Mouse (Mus musculus) kidney, adult 8-10 months (tissue): ENCODE measurements around the gene Ifi27.
"Not testable (repeated sequence)": the region's sequence is repeated elsewhere in the genome, so short reads cannot be mapped to it uniquely, and the experiment has no call there.

Source experiments
- DNase-seq, 2 experiments: peaks; one replicate each; pipeline ENCODE4 v3.0.0; 2022

The Ifi27 gene

DNA sequence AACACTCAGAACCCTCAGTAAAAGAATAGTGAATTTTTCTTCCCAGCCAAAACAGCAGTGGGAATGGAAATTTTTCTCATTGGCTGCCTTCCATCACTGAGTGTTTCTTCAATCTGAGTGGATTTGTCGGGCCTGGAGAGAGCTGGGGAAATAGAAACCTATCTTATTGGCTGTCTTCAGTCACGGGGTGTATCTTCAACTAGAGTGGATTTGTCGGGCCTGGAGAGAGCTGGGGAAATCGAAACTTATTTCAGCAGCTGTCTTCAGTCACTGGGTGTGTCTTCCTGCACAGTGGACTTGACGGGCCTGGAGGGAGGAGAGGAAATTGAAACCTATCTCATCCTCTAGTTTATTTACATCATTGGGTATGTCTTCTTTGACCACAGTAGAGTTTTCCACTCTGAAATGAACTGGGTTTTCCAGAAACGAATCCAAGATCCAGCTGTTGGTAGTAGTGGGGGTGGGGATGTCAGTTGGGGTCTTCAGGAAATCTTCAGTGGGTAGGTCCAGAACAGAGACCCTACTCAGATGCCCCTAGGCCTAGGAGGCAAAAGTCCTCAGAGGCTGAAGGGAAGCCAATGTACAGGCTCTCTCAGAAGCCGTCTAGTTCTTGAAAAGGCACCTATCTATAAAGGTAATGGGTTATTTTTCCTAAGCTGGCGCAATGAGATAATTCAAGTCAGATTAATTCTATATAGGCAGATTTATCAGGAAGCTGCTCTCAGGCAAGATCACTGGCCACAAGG, at the start of gene Ifi27:
Gene Ifi27, plus strand, starts transcription at position 226 of the 746 bp plus-strand sequence.
- DNase-seq = peak; percentile 81 to 94

DNA sequence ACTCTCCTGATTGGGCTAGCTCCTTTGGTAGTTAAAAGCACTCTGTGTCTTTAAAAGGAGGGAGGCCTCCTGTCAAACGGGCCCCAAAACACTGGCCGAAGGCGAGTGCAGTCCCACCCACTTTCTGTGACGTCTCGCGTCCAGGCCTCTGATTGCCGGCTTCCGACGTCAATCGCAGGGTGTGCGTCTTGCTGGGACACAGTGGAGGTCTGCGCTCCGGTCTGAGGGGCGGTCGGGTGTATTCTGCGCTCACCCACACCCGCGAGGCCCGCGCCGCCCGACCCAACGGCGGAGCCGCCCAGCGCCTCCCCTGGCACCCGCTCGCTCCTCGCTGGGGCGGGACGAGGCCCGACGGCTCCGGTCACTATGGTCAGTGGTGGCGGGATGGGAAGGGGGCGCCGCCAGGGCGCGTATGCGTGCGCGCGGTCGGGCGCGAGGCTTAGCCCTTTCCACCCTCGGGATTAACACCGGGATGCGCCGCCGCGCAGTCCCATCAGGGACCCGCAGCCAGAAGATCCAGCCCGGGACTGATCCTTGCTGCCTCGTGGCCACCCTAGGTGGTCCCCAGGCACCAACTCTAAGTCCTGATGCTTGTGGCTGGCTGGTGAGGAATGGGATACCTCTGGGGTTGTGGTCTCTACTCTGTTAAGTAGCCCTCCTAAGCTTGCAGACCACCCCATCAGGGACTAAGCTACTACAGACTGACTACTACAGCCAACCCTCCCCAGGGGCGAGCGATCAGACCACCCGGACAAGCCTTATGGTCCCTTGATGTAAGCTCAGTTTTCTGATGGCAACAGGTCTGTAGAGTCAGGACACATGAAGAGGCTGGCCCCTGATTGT, 45.3 kb upstream of the Ifi27 start, which contains the start of gene Otub2:
Gene Otub2, plus strand, starts transcription at position 178 of the 843 bp plus-strand sequence.
- peak; percentile 97 for DNase-seq

DNA sequence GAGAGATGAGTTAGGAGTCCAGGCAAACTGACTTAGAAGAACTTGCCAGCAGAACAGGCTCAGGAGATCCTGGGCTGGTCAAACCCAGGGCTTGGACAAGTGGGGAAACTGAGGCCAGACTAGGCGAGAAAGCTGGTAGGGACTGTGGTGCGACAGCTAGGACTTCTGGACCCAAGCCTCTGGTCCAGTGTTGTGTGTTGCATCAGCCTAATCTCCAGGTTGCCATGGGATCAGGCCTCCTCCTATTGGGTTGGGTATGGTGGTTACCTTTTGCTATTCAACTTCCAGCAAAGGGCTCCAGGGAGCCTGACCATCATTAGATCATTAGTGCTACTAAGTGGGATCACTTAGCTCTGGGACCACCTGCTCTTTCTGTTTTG, 44.7 kb upstream of the Ifi27 start:
- DNase-seq = no peak

DNA sequence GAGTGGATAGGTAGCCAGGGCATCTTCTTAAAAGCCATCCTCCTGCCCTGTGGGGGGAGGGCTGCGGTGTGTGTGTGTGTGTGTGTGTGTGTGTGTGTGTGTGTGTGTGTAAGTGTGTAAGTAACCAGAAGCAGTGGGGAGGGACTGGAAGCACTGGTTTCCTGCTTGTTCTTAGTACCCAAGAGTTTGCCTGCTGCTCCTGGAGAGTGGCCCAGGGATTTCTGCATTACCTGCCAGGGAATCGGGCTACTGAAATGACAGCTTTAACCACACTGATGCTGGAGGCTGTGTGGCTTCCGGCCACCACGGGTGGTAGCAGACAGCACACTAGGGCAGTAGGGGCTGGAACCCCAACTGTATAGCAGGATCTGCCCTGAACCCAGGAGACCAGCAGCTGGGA, 44.0 kb upstream of the Ifi27 start:
- no peak for DNase-seq

DNA sequence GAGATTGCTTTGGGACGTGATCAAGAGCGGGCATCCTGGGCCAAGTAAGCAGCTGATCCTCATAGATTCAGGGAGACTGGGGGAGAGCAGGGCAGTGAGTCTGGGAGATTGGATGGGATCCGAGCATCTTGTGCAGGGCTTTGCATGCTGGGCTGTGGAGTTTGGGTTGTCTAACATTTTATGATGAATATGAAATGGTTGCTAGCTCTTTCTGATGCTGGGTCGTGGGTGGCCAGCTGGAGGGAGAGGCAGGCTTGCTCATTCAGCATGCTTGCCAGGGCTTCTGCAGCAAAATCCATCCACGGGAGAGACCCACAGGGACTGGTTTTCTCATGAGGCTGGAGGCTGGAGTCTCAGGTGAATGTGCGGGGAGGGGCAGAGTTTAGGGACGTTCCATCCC, 42.9 kb upstream of the Ifi27 start:
- DNase-seq = no peak

DNA sequence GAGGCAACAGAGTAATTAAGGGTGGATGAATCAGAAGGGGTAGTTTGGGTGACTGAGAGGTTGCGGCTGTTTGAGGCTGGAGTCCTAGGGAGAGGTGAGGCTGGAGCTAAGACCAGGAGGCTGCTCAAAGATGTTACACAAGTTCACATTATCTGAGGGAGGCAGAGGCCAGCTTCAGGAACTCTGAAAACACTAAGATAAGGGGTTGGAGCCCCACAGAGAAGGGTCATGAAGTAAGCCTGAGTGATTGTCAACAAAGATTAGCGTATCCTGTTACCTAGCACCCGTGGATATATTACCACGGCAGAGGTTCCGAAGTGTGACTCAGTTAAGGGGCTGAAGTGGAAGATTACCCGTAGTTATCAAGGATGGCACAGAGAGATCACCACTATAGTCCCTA, 40.5 kb upstream of the Ifi27 start:
- DNase-seq = no peak

DNA sequence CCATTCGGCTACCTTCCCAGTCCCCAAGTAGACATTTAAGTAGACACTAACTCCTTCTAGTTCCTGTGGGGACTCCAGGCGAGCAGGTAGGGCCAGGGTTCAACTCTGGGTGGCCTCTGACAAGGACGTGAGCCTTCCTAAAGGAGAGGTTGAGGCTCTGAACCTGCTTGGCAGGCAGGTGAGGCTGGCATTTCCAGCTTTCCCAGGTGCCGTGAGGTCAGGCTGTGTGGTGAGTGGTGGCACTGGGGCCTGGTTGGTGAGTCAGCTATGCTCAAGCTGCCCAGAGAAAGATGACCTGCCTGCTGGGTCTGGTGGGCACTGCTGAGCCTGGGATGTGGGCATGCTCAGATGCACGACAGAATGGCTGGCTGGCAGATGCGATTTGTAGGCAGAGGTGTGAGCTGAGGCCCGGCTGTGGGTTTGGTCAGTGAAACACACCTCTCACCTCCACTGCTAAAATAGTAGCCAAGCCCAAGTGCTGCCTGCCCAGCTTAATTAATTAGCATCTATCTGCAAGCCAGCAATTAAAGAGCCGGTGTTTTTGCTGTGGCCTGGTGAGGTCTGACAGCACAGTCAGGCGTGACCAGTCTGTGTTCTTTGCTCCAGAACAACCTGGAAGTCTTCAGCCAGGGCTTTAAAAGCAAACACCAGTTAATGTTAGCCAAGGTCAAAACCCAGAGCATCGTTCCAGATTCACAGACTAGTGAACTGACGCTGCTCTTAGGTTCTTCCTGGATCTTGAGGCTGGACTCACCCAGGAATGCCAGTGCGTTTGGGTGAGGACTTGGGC, 38.3 kb upstream of the Ifi27 start:
- DNase-seq = peak; percentile 56 to 68

DNA sequence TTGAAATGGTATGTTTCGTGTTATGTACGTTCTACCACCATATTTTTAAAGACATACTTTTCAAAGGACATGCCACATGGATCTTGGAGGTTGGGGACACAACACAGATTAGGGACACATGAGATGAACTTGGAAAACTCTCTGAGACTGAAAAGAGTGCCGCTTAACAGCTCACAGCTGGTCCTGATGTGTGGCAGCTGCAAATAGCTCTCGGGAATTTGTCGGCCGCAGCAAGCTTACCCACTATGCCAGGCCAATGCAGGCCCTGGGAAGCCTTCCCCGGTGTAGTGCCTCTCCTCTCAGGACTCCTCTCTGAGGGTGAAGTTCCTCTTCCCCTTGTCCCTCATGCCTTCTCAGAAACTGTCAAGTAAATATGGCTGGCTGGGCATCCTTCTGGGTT, 37.3 kb upstream of the Ifi27 start:
- no peak for DNase-seq

DNA sequence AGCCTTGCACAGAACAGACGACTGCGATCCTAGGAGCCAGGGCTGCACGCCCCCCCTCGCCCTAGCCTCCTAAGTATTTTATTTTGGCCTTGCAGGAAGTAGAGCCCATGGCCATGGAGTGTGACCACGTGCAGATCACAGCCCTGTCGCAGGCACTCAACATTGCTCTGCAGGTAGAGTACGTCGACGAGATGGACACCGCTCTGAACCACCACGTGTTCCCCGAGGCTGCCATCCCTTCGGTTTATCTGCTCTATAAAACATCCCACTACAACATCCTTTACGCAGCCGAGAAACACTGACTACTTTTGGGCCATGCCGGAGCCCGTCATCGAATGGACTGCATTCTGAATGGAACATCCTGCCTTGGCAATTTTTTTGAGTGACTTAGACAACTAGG, 29.9 kb upstream of the Ifi27 start:
- DNase-seq = no peak

DNA sequence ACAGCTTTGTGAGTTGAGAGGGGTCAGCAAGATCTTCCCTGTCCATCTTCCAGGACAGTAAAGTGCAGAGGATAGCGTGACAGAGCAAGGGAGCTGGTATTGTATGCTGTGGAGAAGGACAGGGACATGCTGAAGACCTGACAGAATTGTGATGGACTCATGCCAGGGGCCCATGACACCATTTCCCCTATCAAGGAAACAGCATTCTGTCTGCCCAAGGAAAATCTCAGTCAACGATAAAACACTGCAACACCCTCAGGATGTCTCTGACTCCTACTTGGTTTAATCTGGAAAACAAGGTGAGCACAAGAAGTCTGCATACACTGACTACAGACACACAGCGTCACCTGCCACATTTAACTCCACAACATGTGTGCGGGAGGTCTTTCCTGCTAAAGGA, 26.3 kb upstream of the Ifi27 start, which contains the start of gene 9330161L09Rik:
Gene 9330161L09Rik, minus strand, starts transcription at position 101 of the 400 bp plus-strand sequence.
- DNase-seq = no peak

DNA sequence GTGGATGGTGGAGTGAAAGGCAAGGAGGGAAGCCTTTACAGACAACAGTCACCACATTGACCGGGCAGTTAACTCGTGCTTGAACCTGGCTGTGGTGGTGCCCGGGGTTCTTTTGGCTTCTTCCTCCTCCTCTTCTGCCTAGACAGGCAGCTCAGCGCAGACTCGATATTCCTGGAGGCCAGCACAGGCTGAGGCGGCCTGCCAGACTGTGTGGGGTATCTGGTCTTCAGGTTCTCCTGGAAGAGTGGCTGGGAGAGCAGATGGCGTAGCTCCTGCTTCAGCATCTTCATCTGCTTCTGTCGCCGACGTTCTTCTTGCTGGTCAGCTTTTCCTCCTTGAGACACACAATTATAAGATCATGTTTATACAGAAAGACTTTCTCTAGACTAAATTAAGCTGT, 25.9 kb upstream of the Ifi27 start:
- no peak for DNase-seq

DNA sequence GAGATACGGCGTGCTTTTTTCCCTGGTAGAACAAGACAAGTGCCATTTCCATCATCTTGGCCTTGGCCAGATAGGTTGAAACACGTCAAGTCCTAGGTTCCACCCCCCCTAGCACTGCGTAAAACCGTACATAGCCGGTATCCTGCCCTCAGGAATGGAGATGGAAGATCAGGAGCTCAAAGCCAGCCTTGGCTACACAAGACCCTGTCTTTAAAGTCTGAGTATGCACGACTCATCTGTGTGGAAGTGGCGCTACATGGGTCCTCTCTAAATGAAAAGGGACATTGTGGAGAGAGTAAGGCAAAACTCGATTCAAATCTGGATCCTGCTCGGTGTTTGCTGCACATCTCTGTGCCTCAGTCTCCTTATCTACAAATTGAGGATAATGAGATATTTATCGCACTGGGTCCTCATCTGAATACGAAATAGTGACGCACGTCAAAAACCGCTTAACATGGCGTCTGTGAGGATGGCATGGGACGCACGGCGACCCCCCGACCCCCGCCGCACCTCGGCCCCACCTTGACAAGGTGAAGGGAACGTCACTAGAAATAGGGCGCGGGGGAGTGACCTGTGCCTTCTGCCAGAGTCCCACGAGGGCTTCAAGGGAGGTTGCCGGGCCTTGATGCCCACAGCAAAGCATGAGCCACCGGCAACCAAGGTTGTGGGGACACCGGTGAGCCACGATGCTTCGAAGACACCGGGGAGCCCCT, 8.8 kb upstream of the Ifi27 start:
- no peak for DNase-seq

DNA sequence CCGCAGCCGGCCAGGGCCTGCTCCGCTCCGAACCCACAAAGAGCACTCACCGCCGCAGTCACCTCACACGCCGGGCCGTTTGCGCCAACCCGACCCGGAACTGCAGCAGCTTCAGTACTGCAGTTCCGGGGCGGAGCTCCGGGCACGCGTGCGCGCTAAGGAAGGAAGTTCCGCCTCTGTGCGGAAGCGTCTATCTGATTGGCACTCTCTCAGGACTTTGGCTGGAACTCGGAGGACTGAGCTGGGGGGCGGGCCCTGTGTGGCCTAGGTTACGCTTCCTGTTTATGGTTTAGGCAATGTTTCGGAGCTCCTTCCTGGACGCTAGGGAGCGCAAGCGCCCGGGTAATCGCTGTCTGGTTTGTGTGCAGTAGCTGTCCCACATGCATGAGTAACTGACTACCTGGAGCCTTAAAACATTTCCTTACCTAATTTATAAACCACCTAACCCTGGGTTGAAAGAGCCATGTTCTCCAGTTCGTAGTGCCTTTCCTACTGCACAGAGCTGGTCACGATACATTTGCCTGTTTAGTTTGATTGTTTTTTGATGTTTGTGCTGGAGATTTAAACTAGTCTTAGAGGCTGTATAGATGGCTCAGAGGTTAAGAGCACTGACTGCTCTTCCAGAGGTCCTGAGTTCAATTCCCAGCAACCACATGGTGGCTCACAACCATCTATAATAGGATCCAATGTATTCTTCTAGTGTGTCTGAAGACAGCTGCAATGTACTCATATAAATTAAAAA, 8.1 kb upstream of the Ifi27 start, which contains the start of gene Ddx24:
Gene Ddx24, minus strand, starts transcription at position 102 of the 742 bp plus-strand sequence.
- DNase-seq = peak; percentile 99

DNA sequence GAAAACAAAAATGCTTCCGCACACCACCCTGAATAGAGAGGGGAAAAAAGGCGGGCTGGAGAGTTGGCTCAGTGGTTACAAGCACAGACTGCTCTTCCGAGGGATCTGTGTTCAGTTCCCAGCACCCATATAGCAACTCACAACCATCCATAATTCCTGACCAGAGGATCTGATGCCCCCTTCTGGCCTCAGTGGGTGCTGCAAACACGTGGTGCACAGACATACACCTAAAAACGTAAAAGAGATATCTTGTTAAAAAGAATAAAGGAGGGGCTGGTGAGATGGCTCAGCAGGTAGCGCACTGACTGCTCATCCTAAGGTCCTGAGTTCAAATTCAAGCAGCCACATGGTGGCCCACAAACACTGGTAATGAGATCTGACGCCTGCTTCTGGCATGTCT, 7.3 kb upstream of the Ifi27 start:
- DNase-seq = no peak

DNA sequence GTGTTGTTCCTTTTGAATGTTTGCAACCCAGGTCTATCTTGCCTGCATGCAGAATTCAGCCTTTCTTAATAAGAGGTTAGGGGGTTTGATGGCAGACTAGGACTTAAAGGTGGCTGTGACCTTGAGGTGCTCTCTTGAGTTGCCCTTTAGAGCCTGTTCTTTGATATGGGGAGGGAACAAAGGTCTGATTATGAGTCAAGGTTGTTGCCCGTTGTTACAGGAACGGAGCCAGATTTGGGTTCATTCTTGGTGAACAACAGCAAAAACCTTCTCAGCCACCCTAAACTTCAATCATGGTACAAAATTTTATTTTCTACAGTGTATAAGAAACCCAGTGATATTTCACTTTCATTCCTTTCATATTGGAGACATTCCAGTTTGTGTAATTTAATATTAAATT, 581 bp upstream of the Ifi27 start:
- no peak for DNase-seq

DNA sequence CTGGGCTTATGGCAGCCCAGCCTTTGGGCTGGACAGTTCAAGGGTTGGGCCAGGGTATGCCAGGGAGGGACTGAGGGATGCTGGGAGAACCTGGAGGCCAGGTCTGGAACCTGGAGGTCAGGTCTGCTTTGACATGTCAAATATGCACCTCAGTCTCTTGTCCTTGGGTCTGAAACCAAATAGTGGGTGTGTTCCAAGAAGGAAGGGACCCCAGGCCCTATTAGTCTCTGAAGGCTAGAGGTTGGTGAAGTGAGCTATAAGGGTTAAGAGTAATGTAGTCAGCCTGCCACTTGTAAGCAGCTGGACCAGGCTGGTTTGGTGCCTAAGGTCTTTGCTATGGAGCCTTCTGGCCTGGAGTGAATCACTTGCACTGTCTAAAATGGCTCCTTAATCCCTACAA, 850 bp downstream of the Ifi27 start:
- no peak for DNase-seq

DNA sequence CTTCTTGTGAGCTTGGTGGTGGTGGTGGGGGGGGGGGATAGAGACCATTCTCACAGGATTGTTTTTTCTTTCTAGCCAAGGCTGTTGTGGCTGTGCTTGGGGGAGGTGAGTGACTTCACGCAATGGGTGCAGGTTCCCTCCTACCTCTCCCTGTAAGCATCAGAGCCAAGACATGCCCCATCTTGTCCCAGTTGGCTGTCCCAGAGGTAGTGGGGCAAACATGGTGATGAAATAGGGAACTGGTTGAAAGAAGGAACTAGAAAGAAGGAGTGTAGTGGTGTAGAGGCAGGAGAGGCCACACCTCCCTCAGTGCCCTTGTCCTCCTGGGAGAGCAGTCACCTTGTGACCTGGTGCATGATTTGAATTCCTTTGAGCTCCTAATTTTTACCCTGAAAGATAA, 3.6 kb downstream of the Ifi27 start:
- DNase-seq = no peak

DNA sequence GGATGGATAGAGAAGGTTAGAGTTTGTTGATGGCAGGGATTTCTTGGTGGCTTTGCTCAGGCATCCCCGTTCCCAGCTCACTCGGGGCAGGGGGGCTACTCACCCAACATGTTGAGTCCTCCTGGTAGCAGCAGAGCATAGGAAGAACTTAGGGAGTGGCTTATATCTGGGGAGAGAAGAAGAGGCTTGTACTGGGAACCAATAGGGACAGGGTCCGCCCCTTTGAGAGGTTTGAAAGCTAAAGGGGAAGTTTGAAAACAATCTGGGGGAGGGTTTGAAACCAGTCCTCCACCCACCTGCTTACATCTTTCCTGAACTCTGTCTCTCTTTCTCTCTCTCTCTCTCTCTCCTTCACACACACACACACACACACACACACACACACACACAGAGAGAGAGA, 9.5 kb downstream of the Ifi27 start, which contains the start of gene Ifi27l2a:
Gene Ifi27l2a, minus strand, starts transcription at position 157 of the 400 bp plus-strand sequence.
- DNase-seq = no peak

DNA sequence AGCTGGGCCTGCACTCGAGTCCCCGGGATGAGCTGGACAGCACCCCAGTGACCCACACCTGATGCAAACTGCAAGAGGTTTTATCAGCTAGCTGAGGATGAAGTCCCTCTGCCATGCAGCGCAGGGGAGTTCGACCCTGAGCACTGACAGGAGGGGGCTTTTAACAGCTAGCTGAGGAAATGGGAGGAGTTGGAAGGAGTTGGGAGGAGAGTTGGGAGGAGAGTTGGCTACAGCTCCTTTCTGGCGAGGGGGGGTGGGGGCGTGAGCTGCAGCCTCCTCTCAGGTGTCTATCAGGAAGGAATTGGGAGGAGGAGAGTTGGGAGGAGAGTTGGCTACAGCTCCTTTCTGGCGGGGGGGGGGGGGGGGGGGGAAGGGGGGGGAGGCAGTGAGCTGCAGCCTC, 10.2 kb downstream of the Ifi27 start:
- not testable (repeated sequence) for DNase-seq

DNA sequence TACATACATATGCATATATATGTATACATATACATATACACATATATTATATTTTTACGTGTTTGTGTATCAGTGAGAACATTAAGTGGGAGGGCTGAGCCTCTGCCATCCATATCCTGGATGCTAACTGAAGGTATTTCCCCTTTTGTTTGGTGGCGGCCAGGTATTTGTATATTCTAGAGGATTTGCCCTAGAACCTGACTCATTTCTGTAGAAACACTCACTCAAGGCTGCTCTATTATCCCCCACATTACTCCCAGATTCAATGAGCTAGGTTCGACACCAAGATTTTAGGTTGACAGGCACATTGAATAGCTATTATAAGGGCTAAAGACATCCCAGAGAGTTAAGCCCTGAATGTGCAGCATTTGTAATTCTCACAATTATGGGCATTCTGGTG, 11.0 kb downstream of the Ifi27 start:
- DNase-seq = no peak

DNA sequence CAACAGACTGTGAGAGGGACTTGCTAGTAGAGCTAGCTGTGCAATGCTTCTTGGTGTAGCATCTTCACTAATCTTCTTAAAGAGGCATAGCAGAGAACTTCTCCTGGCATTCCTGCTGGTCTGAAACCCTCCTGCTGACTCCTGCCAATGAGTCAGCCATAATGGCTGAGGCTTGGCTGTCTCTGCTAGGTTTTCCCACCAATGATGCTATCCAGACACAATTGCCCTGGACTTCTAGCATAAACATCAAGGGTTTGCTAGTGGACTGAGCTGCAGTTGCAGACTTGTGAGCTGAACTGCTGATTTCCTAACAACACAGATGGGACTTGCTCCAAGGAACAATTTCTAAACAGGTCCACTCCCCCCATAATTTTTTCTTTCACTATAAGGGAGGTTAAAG, 19.4 kb downstream of the Ifi27 start:
- no peak for DNase-seq

DNA sequence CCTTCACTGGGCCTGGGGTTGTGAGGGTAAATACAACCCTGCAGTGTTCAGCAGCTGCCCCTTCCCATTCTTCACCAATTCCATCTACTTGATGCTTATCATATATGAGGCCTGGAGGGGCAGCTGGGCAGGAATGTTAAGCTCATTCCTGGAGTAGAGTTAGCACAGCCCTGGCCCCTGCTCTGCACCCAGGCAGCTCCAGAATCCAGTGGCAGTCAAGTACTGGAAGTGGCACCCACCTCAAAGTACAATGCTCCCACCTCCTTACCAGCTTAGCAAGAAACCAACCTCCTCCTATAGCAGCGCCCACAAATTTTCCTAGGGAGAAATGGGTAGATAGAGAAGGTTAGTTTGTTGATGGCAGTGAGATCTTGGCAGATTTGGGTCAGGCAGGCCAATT, 22.7 kb downstream of the Ifi27 start:
- not testable (repeated sequence) for DNase-seq
